Mouse (Mus musculus) left cerebral cortex, postnatal 4 days (tissue): ENCODE data around the gene Cep112. TPM values are rescaled to one million over a fixed set of nuclear protein-coding genes. Genes with fewer than 3 reads are reported as not detected.
A peak's percentile ranks its signal among the peaks of the same experiment; 100 is the strongest.

ENCODE experiments used
- DNase-seq: peaks from one replicate; pipeline ENCODE4 v3.0.0-alpha.2; 2022
- intact Hi-C: fragments of 180-260 bp; cut with DNase I; formaldehyde crosslinking; loops from one replicate; pipeline ENCODE4 v1.15.1; 2025
- total RNA-seq, 2 experiments: library from RNA; stranded (reverse); gene quantifications; 2 replicates each; pipeline ENCODE4 v1.2.3; 2021

The Cep112 gene
- total RNA-seq, 2 experiments from 2014 or later = 16.1 to 17.7 TPM

- DNase-seq = peak; percentile 87
- intact Hi-C loops = no loop called here
Observed at GRCm38 (mm10) chr11:108900718-108901488, 475.9 kb downstream of the Cep112 start.

DNA sequence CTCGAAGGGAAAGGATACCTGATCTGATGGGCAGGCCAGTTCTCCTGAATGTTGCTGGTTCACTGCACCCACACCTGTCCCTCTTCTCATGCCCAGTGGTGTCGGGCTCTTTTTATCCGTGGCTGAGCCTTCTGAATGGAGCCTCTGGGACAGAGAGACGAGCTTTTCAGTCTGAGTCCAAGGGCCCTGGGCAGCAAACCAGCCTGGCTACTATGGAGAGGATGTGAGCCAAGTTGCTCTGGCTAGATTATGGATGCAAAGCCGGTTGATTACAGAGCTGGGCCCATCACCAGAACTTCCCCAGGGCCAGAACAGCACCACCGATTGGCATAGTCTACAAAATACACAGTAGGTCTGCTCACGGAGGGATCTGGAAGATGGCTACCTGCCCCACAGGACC, 476.7 kb downstream of the Cep112 start:
- intact Hi-C loops = no loop called here
- DNase-seq = peak; percentile 70

- intact Hi-C loops = no loop called here
- DNase-seq = no peak
Observed at GRCm38 (mm10) chr11:108902303-108902702, 477.3 kb downstream of the Cep112 start.

DNA sequence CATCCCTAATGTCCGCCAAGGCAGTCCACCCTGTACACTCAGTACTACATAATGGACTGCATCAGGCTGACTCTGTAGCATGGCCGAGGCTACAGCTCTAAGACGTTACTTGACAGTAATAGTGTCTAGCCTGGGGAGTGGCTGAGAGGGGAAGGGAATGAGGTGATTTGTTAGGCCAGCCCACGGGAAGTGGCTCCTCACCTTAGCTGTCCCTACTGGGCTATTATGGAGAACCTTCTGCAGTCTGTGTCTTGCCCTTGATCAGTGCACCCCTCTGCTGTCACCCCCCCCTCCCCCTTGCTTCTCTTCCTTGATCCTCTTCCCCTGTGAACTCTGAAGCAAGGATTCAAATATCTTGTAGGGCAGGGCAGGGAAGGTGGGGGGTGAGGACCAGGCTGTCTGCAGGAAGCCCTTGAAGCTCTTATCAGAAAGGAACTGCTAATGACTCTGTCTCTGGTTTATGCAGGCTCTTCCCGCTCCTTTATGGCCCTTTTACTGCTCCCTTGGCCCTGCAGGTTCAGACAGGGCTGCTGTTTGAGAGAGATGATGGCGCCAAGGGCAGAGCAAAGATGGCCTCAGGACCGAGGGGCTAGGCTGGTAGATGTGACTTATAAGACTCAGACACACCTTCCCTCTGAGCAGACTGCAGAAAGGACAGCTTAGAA, 481.7 kb downstream of the Cep112 start:
- no peak for DNase-seq
- intact Hi-C loops = no loop called here

DNA sequence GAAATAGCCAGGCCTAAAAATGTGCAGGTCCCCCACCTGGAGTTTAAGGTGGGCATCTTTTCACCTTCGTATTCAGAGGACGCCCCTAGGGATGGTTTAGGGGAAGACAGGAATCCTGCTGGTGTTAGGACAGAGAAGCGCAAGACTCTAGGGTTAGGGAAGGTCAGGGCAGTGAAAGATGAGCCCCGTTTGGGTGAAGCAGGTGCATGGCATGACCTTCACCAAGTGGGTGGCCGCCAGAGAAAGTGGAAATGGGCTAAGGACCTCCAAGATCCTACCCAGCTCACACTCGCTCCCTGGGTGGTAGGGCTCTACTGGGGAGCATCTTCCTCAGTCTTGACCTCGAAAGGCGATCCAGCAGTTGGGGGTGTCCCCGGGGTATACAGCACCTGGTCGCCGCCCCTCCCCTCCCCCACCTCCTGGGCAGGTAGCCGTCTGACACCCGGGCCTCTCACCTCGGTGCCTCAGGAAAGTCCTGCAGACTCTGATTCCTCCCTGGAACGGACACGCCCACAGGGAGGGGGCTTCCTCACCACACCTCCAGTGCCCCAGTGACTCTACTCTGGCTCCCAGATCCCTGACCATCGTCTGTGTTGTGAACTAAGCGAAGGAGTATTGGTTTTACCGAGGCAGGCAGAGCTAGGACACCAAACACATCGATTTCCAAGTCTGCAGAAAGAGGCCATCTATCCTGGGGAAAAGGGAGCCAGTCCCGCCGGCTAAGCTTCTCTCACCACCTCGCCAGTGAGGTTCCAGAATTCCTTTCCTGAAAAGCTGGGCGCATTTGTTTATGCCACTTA, 484.6 kb downstream of the Cep112 start:
- no peak for DNase-seq
- intact Hi-C loops = no loop called here

Other genes starting within 250 kb of the Cep112 start
- not detected for gene Apoh, start 81.8 kb upstream of the Cep112 start, total RNA-seq
- gene Prkca, start 81.3 kb upstream of the Cep112 start, total RNA-seq = 10 to 100 TPM; 75.2 to 87.5 TPM